Mouse (Mus musculus): ENCODE results near the gene Pam16.

Pam16 gene

GRCm38 (mm10) chr16:4567912-4568311 is 56.9 kb downstream of the Pam16 start:
- no peak for TF ChIP-seq GATA4 (IDR thresholded peaks at IDR 0.05; ENCODE audit: insufficient replicate concordance, low read length)

All from liver, adult (tissue).